Mouse (Mus musculus): ENCODE results near the gene Fgfr2. TPM values are rescaled to one million over a fixed set of nuclear protein-coding genes. Genes with fewer than 3 reads are reported as not detected.

The Fgfr2 gene
- polyA plus RNA-seq, 1 experiment from 2014 or later = 92.0 TPM

GRCm38 (mm10) chr7:130664629-130665028, 2458.5 kb downstream of the Fgfr2 start:
- H3K4me1 ChIP-seq (ENCODE audit: control insufficient read depth, insufficient read depth, low read length) = peaks cover 4% of the 10 kb centered on the region
- H3K4me2 ChIP-seq = no peak overlapping the region
- H3K36me3 ChIP-seq (ENCODE audit: control insufficient read depth, insufficient read depth, low read length) = no peaks in the 10 kb centered on the region; the same call in 1 of the 2 replicates
- DNase-seq (ENCODE audit: low spot score, missing footprints) (no peak), ATAC-seq (ENCODE audit: low FRiP score) (no peak)
- H3K27me3 ChIP-seq (ENCODE audit: control insufficient read depth, insufficient read depth, low read length) = no peaks in the 10 kb centered on the region
- H3K27ac ChIP-seq (ENCODE audit: low read depth, low read length) = no peak overlapping the region
- 88% methylated on average over 5 of the region's 5 CpGs for WGBS
- H3K4me3 ChIP-seq (ENCODE audit: low read depth, low read length) = no peak overlapping the region
- H3K9me3 ChIP-seq (ENCODE audit: control insufficient read depth, low read length) = no peaks in the 10 kb centered on the region
- H3K9ac ChIP-seq (ENCODE audit: low read length) = no peak overlapping the region

DNA sequence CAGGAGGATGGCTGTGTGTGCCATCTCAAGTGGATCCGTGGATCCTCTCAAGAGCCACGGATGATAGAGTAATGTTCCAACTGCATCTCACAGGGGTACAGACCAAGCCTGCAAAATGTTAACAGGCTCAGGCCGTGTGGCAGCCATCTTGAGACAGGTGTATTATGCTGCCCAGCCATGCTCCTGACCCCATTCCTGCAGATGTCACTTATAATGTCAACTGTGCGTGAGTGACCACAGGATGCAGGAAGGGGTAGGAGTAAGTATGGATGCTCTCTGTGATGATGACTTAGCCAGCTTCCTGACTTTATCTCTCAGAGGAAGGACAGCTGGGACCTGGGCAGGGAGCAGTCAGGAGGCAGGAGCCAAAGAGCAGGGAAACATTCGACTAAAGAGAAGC, 2459.1 kb downstream of the Fgfr2 start:
- H3K9me3 ChIP-seq (ENCODE audit: control insufficient read depth, low read length) = no peaks in the 10 kb centered on the region
- H3K27ac ChIP-seq (ENCODE audit: low read depth, low read length) = no peak overlapping the region
- no peak overlapping the region for H3K4me3 ChIP-seq (ENCODE audit: low read depth, low read length)
- DNase-seq (ENCODE audit: low spot score, missing footprints) (no peak), ATAC-seq (ENCODE audit: low FRiP score) (no peak)
- no peak overlapping the region for H3K4me2 ChIP-seq
- 96% methylated on average over 5 of the region's 5 CpGs for WGBS
- no peaks in the 10 kb centered on the region for H3K27me3 ChIP-seq (ENCODE audit: control insufficient read depth, insufficient read depth, low read length)
- peaks cover 2% of the 10 kb centered on the region; the same call in 1 of the 2 replicates for H3K4me1 ChIP-seq (ENCODE audit: control insufficient read depth, insufficient read depth, low read length)
- no peak overlapping the region for H3K9ac ChIP-seq (ENCODE audit: low read length)
- no peaks in the 10 kb centered on the region; the same call in 1 of the 2 replicates for H3K36me3 ChIP-seq (ENCODE audit: control insufficient read depth, insufficient read depth, low read length)

DNA sequence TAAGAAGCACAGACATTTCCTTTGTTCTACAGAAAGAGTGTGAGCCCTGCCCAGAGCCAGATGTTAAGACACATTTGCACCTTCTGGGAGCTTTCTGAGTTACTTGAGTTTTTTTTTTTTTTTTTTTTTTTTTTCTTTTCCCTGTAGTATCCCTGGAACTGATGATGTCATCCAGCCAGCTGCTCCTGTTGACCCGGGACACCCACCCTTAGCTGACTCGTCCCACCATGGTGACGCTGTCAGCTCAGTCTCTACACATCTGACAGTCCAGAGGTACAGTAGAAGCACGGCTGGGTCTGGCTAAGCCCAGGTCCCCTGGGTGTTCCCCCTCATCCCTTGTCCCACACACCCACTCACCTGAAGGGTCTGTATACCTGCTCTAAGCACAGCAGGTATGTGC, 2460.3 kb downstream of the Fgfr2 start:
- H3K27me3 ChIP-seq (ENCODE audit: control insufficient read depth, insufficient read depth, low read length) = no peaks in the 10 kb centered on the region
- H3K27ac ChIP-seq (ENCODE audit: low read depth, low read length) = no peak overlapping the region
- no peak for DNase-seq (ENCODE audit: low spot score, missing footprints)
- no peak overlapping the region for H3K4me3 ChIP-seq (ENCODE audit: low read depth, low read length)
- no peak for ATAC-seq (ENCODE audit: low FRiP score)
- 68% methylated on average over 4 of the region's 4 CpGs for WGBS
- no peaks in the 10 kb centered on the region for H3K9me3 ChIP-seq (ENCODE audit: control insufficient read depth, low read length)
- no peak overlapping the region for H3K4me2 ChIP-seq
- no peak overlapping the region for H3K9ac ChIP-seq (ENCODE audit: low read length)
- 0 out of 2 replicates have a peak, but pooled peaks cover 2% of the 10 kb centered on the region for H3K4me1 ChIP-seq (ENCODE audit: control insufficient read depth, insufficient read depth, low read length)
- H3K36me3 ChIP-seq (ENCODE audit: control insufficient read depth, insufficient read depth, low read length) = no peaks in the 10 kb centered on the region; the same call in 1 of the 2 replicates

DNA sequence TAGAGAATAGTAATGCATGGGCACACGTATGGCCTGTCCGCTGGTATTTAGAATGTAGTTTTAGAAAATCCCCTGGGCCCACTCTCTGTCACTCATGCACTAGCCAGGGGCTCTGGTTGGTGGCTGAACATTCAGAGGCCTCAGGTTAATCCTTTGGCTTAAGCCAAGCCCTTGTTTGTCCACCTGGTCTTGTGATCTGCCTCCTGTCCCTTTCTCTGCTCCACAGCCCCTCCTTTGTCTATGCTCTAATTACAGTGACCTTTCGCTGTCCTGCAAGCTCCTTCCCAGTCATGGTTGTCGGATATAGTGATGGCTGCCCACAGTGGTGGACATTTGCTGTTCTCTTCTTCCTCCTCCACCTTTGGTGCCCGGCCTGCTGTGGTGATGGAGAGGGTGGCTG, 2460.9 kb downstream of the Fgfr2 start:
- 50% methylated on average over 5 of the region's 5 CpGs for WGBS
- Histone ChIP-seq H3K27me3 (ENCODE audit: control insufficient read depth, insufficient read depth, low read length) (no peaks in the 10 kb centered on the region), H3K27ac (ENCODE audit: low read depth, low read length) (no peak overlapping the region), H3K4me1 (ENCODE audit: control insufficient read depth, insufficient read depth, low read length) (0 out of 2 replicates have a peak, but pooled peaks cover 2% of the 10 kb centered on the region), H3K9ac (ENCODE audit: low read length) (no peak overlapping the region), H3K4me2 (no peak overlapping the region), H3K4me3 (ENCODE audit: low read depth, low read length) (no peak overlapping the region), H3K9me3 (ENCODE audit: control insufficient read depth, low read length) (no peaks in the 10 kb centered on the region), H3K36me3 (ENCODE audit: control insufficient read depth, insufficient read depth, low read length) (no peaks in the 10 kb centered on the region; the same call in 1 of the 2 replicates)
- DNase-seq (ENCODE audit: low spot score, missing footprints) (no peak), ATAC-seq (ENCODE audit: low FRiP score) (no peak)

DNA sequence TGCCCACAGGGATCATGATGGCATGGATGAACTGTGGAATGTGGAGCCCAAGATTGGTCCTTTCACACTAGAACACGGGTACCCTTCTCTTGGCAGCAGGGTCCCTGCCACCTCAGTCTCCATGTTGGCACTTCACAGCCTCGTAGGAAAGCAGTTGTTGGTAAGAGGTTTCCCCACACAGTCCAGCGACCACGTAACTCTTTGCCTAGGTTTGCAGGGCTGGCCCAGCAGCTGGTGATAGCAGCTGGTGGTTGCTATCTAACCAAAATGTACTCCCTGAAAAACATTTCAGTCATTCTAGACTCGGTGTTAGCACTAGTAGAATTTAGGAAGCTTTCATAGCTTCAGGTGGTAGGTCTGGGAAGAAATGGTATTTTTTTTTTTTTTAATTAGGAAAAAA, 2464.0 kb downstream of the Fgfr2 start:
- H3K9ac ChIP-seq (ENCODE audit: low read length) = no peak overlapping the region
- 89% methylated on average over 5 of the region's 5 CpGs for WGBS
- no peak overlapping the region for H3K4me3 ChIP-seq (ENCODE audit: low read depth, low read length)

GRCm38 (mm10) chr7:130657751-130658150, 2465.4 kb downstream of the Fgfr2 start:
- Histone ChIP-seq H3K9me3 (ENCODE audit: control insufficient read depth, low read length) (no peaks in the 10 kb centered on the region), H3K36me3 (ENCODE audit: control insufficient read depth, insufficient read depth, low read length) (no peaks in the 10 kb centered on the region), H3K4me3 (ENCODE audit: low read depth, low read length) (no peak overlapping the region), H3K4me1 (ENCODE audit: control insufficient read depth, insufficient read depth, low read length) (0 out of 2 replicates have a peak, but pooled peaks cover 2% of the 10 kb centered on the region), H3K27ac (ENCODE audit: low read depth, low read length) (no peak overlapping the region), H3K27me3 (ENCODE audit: control insufficient read depth, insufficient read depth, low read length) (no peaks in the 10 kb centered on the region), H3K4me2 (no peak overlapping the region), H3K9ac (ENCODE audit: low read length) (no peak overlapping the region)
- 91% methylated on average over 13 of the region's 13 CpGs for WGBS
- DNase-seq (ENCODE audit: low spot score, missing footprints) = no peak
- ATAC-seq (ENCODE audit: low FRiP score) = no peak

More for the DNA sequence above, 2464.0 kb downstream of the Fgfr2 start:
- no peaks in the 10 kb centered on the region; the same call in 1 of the 2 replicates for H3K36me3 ChIP-seq (ENCODE audit: control insufficient read depth, insufficient read depth, low read length)
- no peaks in the 10 kb centered on the region for H3K27me3 ChIP-seq (ENCODE audit: control insufficient read depth, insufficient read depth, low read length)
- no peak overlapping the region for H3K27ac ChIP-seq (ENCODE audit: low read depth, low read length)
- no peak overlapping the region for H3K4me2 ChIP-seq
- 0 out of 2 replicates have a peak, but pooled peaks cover 2% of the 10 kb centered on the region for H3K4me1 ChIP-seq (ENCODE audit: control insufficient read depth, insufficient read depth, low read length)
- H3K9me3 ChIP-seq (ENCODE audit: control insufficient read depth, low read length) = no peaks in the 10 kb centered on the region
- DNase-seq (ENCODE audit: low spot score, missing footprints) = no peak
- no peak for ATAC-seq (ENCODE audit: low FRiP score)

DNA sequence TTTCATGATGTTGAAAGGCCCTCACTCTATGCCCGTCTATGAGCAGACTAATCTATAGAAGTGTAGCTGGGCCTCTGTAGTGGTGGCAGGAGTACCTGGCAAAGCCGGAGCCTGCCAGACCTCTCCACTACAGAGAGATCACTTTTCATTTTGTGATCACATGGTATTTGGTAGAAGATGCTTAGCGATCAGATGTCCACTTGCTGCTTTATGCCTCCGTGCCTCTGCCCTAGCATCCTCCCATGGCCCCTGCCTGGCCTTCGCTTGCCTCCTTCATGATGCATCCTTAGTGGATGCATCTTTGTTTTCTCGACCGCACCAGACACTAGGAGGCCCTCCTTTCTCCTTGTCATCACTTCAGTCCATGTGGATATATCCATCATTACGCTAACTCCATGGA, 2466.2 kb downstream of the Fgfr2 start:
- Histone ChIP-seq H3K36me3 (ENCODE audit: control insufficient read depth, insufficient read depth, low read length) (no peaks in the 10 kb centered on the region), H3K9ac (ENCODE audit: low read length) (no peak overlapping the region), H3K27me3 (ENCODE audit: control insufficient read depth, insufficient read depth, low read length) (no peaks in the 10 kb centered on the region), H3K27ac (ENCODE audit: low read depth, low read length) (no peak overlapping the region), H3K4me1 (ENCODE audit: control insufficient read depth, insufficient read depth, low read length) (no peaks in the 10 kb centered on the region), H3K9me3 (ENCODE audit: control insufficient read depth, low read length) (no peaks in the 10 kb centered on the region), H3K4me3 (ENCODE audit: low read depth, low read length) (no peak overlapping the region), H3K4me2 (no peak overlapping the region)
- 96% methylated on average over 8 of the region's 8 CpGs for WGBS
- DNase-seq (ENCODE audit: low spot score, missing footprints) (no peak), ATAC-seq (ENCODE audit: low FRiP score) (no peak)

GRCm38 (mm10) chr7:130654562-130654961, 2468.6 kb downstream of the Fgfr2 start:
- Histone ChIP-seq H3K27ac (ENCODE audit: low read depth, low read length) (no peak overlapping the region), H3K4me3 (ENCODE audit: low read depth, low read length) (no peak overlapping the region), H3K9ac (ENCODE audit: low read length) (no peak overlapping the region), H3K9me3 (ENCODE audit: control insufficient read depth, low read length) (no peaks in the 10 kb centered on the region), H3K36me3 (ENCODE audit: control insufficient read depth, insufficient read depth, low read length) (no peaks in the 10 kb centered on the region), H3K4me2 (no peak overlapping the region), H3K4me1 (ENCODE audit: control insufficient read depth, insufficient read depth, low read length) (no peaks in the 10 kb centered on the region), H3K27me3 (ENCODE audit: control insufficient read depth, insufficient read depth, low read length) (no peaks in the 10 kb centered on the region)
- no peak for DNase-seq (ENCODE audit: low spot score, missing footprints)
- no peak for ATAC-seq (ENCODE audit: low FRiP score)
- 80% methylated on average over 2 of the region's 2 CpGs for WGBS

DNA sequence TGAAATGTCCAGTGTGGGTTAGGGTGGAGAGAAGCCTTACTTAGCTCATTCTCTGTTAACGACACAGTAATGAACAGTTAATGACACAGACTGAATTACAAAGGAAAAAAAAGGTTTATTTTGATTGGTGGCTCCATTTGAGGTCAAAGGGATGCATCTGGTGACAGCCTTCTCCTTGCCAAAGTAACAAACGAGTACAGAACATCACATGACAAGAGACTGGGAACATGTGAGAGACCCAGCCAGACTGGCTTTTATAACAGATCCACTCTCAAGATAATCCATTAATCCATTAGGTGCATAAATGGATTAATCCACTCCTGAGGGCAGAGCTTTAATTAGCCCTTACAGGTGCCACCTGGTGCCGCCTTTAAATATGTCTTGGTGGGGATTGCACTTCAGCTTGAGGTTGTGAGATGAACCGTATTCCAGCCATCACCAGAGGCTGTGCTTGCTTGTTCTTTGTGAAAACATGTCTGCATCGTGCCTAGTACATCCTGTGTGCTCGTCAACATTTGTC, 2470.1 kb downstream of the Fgfr2 start:
- Histone ChIP-seq H3K4me3 (ENCODE audit: low read depth, low read length) (no peak overlapping the region), H3K36me3 (ENCODE audit: control insufficient read depth, insufficient read depth, low read length) (no peaks in the 10 kb centered on the region), H3K4me2 (no peak overlapping the region), H3K27me3 (ENCODE audit: control insufficient read depth, insufficient read depth, low read length) (no peaks in the 10 kb centered on the region), H3K9me3 (ENCODE audit: control insufficient read depth, low read length) (no peaks in the 10 kb centered on the region), H3K9ac (ENCODE audit: low read length) (no peak overlapping the region), H3K4me1 (ENCODE audit: control insufficient read depth, insufficient read depth, low read length) (peaks cover 3% of the 10 kb centered on the region), H3K27ac (ENCODE audit: low read depth, low read length) (no peak overlapping the region)
- DNase-seq (ENCODE audit: low spot score, missing footprints) = no peak
- ATAC-seq (ENCODE audit: low FRiP score) = no peak
- 69% methylated on average over 6 of the region's 6 CpGs for WGBS
